In genomic region chr6:128124222-128124971, GRCm38 (mm10) we compare ENCODE assay signal across 10 mouse cellular contexts. TPM values are rescaled to one million over a fixed set of nuclear protein-coding genes. Genes with fewer than 3 reads are reported as not detected.
DNase-seq lines count a peak whose midpoint lies in the region; ATAC-seq and TF ChIP-seq lines count a peak whose summit lies in the region.
"Had no signal": no experiment of that assay in that cellular context is flagged by ENCODE, and none has a peak within 500 bp of the region (broad histone marks: within the 10 kb centered on the region; RNA-seq: fewer than 3 reads in every experiment).

No protein-coding gene starts in this region.

- H3K4me3 ChIP-seq in liver, adult 2 months (ENCODE audit: insufficient read depth, low read depth, low read length): no peak overlapping the region
- no peak overlapping the region for H3K4me3 ChIP-seq in stomach, postnatal 0 days (ENCODE audit: low read depth, low read length)
- no peak overlapping the region for H3K4me3 ChIP-seq in midbrain, embryonic 11.5 days (ENCODE audit: low read depth, low read length)
- H3K4me3 ChIP-seq: embryonic facial prominence, embryonic 12.5 days; neural tube, embryonic 13.5 days had no signal

- intact Hi-C loops in heart, postnatal 14 days (cut with DNase I): loop anchor here (2.0 kb wide), 1 partner anchor 16 kb away; no protein-coding TSS in a partner anchor

- H3K27me3 ChIP-seq in liver, adult 2 months (ENCODE audit: control insufficient read depth, insufficient read depth, low read length): no peaks in the 10 kb centered on the region
- H3K27me3 ChIP-seq in stomach, postnatal 0 days (ENCODE audit: control insufficient read depth, insufficient read depth, low read length): no peaks in the 10 kb centered on the region
- no peaks in the 10 kb centered on the region for H3K27me3 ChIP-seq in midbrain, embryonic 11.5 days (ENCODE audit: control insufficient read depth, insufficient read depth, low read length)
- H3K27me3 ChIP-seq: embryonic facial prominence, embryonic 12.5 days; neural tube, embryonic 13.5 days had no signal

- no peak for TF ChIP-seq EP300 in stomach, postnatal 0 days (optimal IDR thresholded peaks at IDR 0.05)

- TF ChIP-seq CTCF in liver, adult 2 months (IDR thresholded peaks at IDR 0.05; ENCODE audit: low read depth, low read length): no peak
- no peak for TF ChIP-seq CTCF in stomach, postnatal 0 days (IDR thresholded peaks at IDR 0.05; ENCODE audit: low read depth)

- H3K4me2 ChIP-seq in stomach, postnatal 0 days (replicated peaks; ENCODE audit: low read depth): no peak overlapping the region
- H3K4me2 ChIP-seq in midbrain, embryonic 11.5 days: no peak overlapping the region
- H3K4me2 ChIP-seq: embryonic facial prominence, embryonic 12.5 days; neural tube, embryonic 13.5 days had no signal

- ATAC-seq in stomach, postnatal 0 days (ENCODE audit: low FRiP score, low TSS enrichment): peak; percentile 43; the same call in 1 of the 2 replicates
- ATAC-seq in midbrain, embryonic 11.5 days (ENCODE audit: low FRiP score): no peak

- H3K27ac ChIP-seq in liver, adult 2 months (replicated peaks; ENCODE audit: insufficient read depth, low read depth, low read length): peak overlapping the region; percentile 54
- H3K27ac ChIP-seq in stomach, postnatal 0 days (replicated peaks): peak overlapping the region; percentile 35; the same call in 1 of the 2 replicates
- no peak overlapping the region for H3K27ac ChIP-seq in midbrain, embryonic 11.5 days (ENCODE audit: low read depth, low read length)
- H3K27ac ChIP-seq: embryonic facial prominence, embryonic 12.5 days; neural tube, embryonic 13.5 days had no signal

- TF ChIP-seq POLR2A in liver, adult 2 months (IDR thresholded peaks at IDR 0.05; ENCODE audit: extremely low read depth, insufficient read depth, low read length): no peak

- no peak overlapping the region for H3K9ac ChIP-seq in liver, adult 2 months (ENCODE audit: low read depth, low read length)
- no peak overlapping the region for H3K9ac ChIP-seq in stomach, postnatal 0 days (ENCODE audit: low read length)
- H3K9ac ChIP-seq in midbrain, embryonic 11.5 days (ENCODE audit: low read length): no peak overlapping the region
- H3K9ac ChIP-seq: embryonic facial prominence, embryonic 12.5 days; neural tube, embryonic 13.5 days had no signal

- H3K79me2 ChIP-seq in liver, adult 2 months (ENCODE audit: control insufficient read depth, insufficient read depth, low read length): peaks cover 15% of the 10 kb centered on the region; the same call in 1 of the 2 replicates

- 43% methylated on average over 10 of the region's 10 CpGs for WGBS in liver, adult 2 months
- WGBS in stomach, postnatal 0 days: 54% methylated on average over 10 of the region's 10 CpGs
- WGBS in midbrain, embryonic 11.5 days: 82% methylated on average over 10 of the region's 10 CpGs

- no peaks in the 10 kb centered on the region for H3K9me3 ChIP-seq in stomach, postnatal 0 days (ENCODE audit: control insufficient read depth, low read length)
- H3K9me3 ChIP-seq in midbrain, embryonic 11.5 days (ENCODE audit: control insufficient read depth, low read length): no peaks in the 10 kb centered on the region
- H3K9me3 ChIP-seq: embryonic facial prominence, embryonic 12.5 days; neural tube, embryonic 13.5 days had no signal

- peak; percentile 70 for DNase-seq in liver, adult 2 months (ENCODE audit: extremely low read depth, low read depth, low spot score)
- no peak for DNase-seq in liver
- DNase-seq in heart, postnatal 14 days: peak; percentile 49 to 55
- DNase-seq in kidney, postnatal 4 days: peak; percentile 46 to 64
- DNase-seq in stomach, postnatal 0 days (ENCODE audit: low spot score): no peak
- DNase-seq in B cell, adult 2 months: no peak
- DNase-seq in midbrain, embryonic 11.5 days (ENCODE audit: low spot score, missing footprints): no peak
- DNase-seq in layer of hippocampus, adult 11-12 months (ENCODE audit: low spot score): no peak

- peaks cover 42% of the 10 kb centered on the region for H3K4me1 ChIP-seq in liver, adult 2 months (ENCODE audit: control insufficient read depth, insufficient read depth, low read length)
- no peaks in the 10 kb centered on the region for H3K4me1 ChIP-seq in stomach, postnatal 0 days (replicated peaks; ENCODE audit: control insufficient read depth, insufficient read depth)
- peaks cover 3% of the 10 kb centered on the region for H3K4me1 ChIP-seq in midbrain, embryonic 11.5 days (ENCODE audit: control insufficient read depth, insufficient read depth, low read length)

- no peaks in the 10 kb centered on the region for H3K36me3 ChIP-seq in liver, adult 2 months (ENCODE audit: control insufficient read depth, insufficient read depth, low read length)
- no peaks in the 10 kb centered on the region; the same call in 1 of the 2 replicates for H3K36me3 ChIP-seq in stomach, postnatal 0 days (ENCODE audit: control insufficient read depth, insufficient read depth, low read length)
- no peaks in the 10 kb centered on the region for H3K36me3 ChIP-seq in midbrain, embryonic 11.5 days (ENCODE audit: control insufficient read depth, insufficient read depth, low read length)

RNA-seq across cellular contexts. Expression of gene Tspan9, which starts 19.0 kb away (rescaled TPM):
- total RNA-seq in liver, adult 2 months (2014; rRNA removed): 23.2 and 35.8 TPM in 2 replicates
- 39.1 and 40.0 TPM in 2 replicates for polyA plus RNA-seq in liver, adult 2 months (2012; rRNA removed)
- 100 to 1,000 TPM; 105 to 126 TPM for total RNA-seq in heart, postnatal 14 days (2021)
- 77.3 and 85.9 TPM in 2 replicates for polyA plus RNA-seq in stomach, postnatal 0 days (2015; fragmentation: Nextera tagmentation; extraction: Ambion mirVana)
- polyA plus RNA-seq in midbrain, embryonic 11.5 days (2014; fragmentation: Nextera tagmentation; extraction: Ambion mirVana): 32.7 and 44.1 TPM in 2 replicates

Comparison
In these comparisons a context has a peak if more than half of its experiments do, and no peak if none do; other contexts are left out.
1. DNase-seq: peak in liver, adult 2 months (single experiment), heart, postnatal 14 days (2 of 2) and kidney, postnatal 4 days (2 of 2); none in liver (single experiment), stomach, postnatal 0 days (single experiment), B cell, adult 2 months (0 of 2), midbrain, embryonic 11.5 days (single experiment) and layer of hippocampus, adult 11-12 months (single experiment).